Mouse (Mus musculus) CD4-positive, CD25-positive, alpha-beta regulatory T cell, adult 9 weeks (primary cell): ENCODE results near the gene Akap13. TPM values are rescaled to one million over a fixed set of nuclear protein-coding genes. Genes with fewer than 3 reads are reported as not detected.

Experiments used
- polyA plus RNA-seq: library from polyadenylated mRNA; unstranded; fragments of 100-300 nt; shearing (Covaris generic); gene quantifications from one replicate; pipeline ENCODE4 v1.2.1, GENCODE M21; 2017

Akap13 gene
- polyA plus RNA-seq = 358 TPM

DNA sequence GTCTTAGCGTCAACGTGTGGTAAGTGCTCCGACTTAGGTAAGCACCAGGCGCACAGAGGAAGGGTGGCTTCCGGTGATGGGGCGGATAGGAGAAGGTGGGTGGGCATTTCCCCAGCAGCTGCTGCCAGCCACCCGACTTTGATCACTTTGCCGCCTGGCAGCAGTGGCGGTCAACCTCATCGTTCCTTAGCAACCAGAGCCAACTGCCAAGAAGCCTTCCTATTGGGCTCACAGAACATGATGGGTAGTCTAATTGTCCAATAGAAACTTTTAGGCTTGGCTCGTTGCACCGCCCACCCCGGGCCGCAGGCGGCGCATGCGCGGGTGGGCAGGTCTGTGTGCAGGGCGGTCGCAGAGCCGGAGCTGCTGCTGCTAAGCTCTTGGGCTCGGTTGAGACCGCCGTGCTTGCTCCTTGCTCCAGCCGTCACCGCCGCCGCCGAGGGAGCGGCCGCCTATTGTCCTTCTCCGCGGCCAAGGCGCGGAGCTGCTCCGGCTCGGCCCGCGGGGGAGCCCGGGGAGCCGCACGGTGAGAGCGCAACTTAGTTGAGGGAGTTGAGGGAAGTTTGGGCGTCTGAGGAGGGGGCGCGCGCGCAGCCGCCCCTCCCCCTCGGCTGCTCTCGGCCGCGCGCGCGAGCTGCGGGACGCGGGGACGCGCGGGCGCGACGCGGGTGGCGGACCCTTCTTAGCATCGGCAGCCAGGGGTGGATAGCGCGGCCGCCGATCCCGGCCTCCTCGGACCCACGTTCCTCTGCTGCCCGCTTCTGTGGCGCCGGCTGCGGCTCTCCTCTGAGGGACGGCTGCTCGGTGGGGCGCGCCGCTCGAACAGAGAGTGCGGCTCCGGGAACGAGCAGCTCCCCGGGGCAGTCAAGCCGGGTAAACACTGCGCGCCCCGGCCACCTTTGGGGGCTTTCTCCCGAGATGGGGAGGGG lies at the start of gene Akap13:
Gene Akap13 (plus strand): TSS at position 312 of the 929 bp plus-strand sequence.

Other genes starting within 250 kb of the Akap13 start
- not detected for gene Sv2b, start 146.3 kb upstream of the Akap13 start, polyA plus RNA-seq